Mouse (Mus musculus) midbrain, embryonic 12.5 days (tissue): ENCODE data around the gene Clnk. TPM values are rescaled to one million over a fixed set of nuclear protein-coding genes. Genes with fewer than 3 reads are reported as not detected.

Experiments
- ATAC-seq: fragments of 200-750 bp; cut with Nextera tagmentation; 2 replicates; pipeline ENCODE4 v1.8.0; 2017; ENCODE audit warnings: low read depth, moderate TSS enrichment, moderate library complexity; ENCODE audit not compliant: low FRiP score
- H3K27ac ChIP-seq: fragments of 300-500 bp; sonication (generic); replicated peaks from 2 replicates; pipeline ENCODE4 v1.5.1; 2016; ENCODE audit warnings: mild to moderate bottlenecking
- H3K27me3 ChIP-seq: fragments of 300-500 bp; sonication (generic); 2 replicates; pipeline ENCODE4 v1.6.1; 2016; ENCODE audit warnings: mild to moderate bottlenecking
- H3K36me3 ChIP-seq: fragments of 300-500 bp; sonication (generic); 2 replicates; pipeline ENCODE4 v1.6.1; 2016
- H3K4me1 ChIP-seq: fragments of 300-500 bp; sonication (generic); 2 replicates; pipeline ENCODE4 v1.6.1; 2016
- H3K4me2 ChIP-seq: fragments of 300-500 bp; sonication (generic); replicated peaks from 2 replicates; pipeline ENCODE4 v1.6.1; 2016; ENCODE audit warnings: mild to moderate bottlenecking, moderate library complexity
- H3K4me3 ChIP-seq: fragments of 300-500 bp; sonication (generic); 2 replicates; pipeline ENCODE4 v1.5.1; 2016; ENCODE audit warnings: mild to moderate bottlenecking
- H3K9ac ChIP-seq: fragments of 300-500 bp; sonication (generic); replicated peaks from 2 replicates; pipeline ENCODE4 v1.6.1; 2016; ENCODE audit warnings: mild to moderate bottlenecking, moderate library complexity
- H3K9me3 ChIP-seq: fragments of 300-500 bp; sonication (generic); 2 replicates; pipeline ENCODE4 v1.6.1; 2016; ENCODE audit warnings: mild to moderate bottlenecking
- WGBS: fragments of 180-500 bp; shearing (Covaris S2); methylation state at CpG from one replicate; pipeline ENCODE4 v1.1.7; 2016; 5-methylcytosine and 5-hydroxymethylcytosine counted together
- polyA plus RNA-seq: library from polyadenylated mRNA; unstranded; fragments of >200 nt; fragmentation: Nextera tagmentation; extraction: Ambion mirVana; gene quantifications from 2 replicates; pipeline ENCODE4 v1.2.1, GENCODE M21; 2016

Clnk gene
- polyA plus RNA-seq, 1 experiment from 2014 or later = 0.20 TPM

DNA sequence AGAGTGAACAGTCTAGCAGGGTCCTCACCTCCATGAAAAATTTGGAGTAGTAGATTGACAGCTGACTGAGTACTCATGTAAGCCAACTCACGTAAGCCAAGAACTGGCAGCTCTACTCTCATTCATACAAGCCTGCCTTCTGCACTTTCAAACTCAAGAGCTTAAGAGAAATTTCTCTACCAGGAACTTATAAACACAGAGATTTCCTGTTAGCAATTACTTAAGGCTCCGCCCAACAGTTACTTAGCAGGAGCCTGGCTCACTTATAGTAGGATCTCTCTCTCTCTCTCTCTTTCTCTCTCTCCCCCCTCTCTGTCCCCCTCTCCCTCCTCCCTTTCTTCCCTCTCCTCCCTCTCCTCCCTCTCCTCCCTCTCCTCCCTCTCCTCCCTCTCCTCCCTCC is 32.3 kb downstream of the Clnk start:
- Histone ChIP-seq H3K4me1 (no peaks in the 10 kb centered on the region), H3K27me3 (no peaks in the 10 kb centered on the region), H3K9ac (no peak overlapping the region), H3K9me3 (no peaks in the 10 kb centered on the region), H3K4me2 (no peak overlapping the region), H3K27ac (no peak overlapping the region), H3K36me3 (no peaks in the 10 kb centered on the region), H3K4me3 (no peak overlapping the region)
- 96% methylated on average over 2 of the region's 2 CpGs for WGBS
- ATAC-seq = no peak

DNA sequence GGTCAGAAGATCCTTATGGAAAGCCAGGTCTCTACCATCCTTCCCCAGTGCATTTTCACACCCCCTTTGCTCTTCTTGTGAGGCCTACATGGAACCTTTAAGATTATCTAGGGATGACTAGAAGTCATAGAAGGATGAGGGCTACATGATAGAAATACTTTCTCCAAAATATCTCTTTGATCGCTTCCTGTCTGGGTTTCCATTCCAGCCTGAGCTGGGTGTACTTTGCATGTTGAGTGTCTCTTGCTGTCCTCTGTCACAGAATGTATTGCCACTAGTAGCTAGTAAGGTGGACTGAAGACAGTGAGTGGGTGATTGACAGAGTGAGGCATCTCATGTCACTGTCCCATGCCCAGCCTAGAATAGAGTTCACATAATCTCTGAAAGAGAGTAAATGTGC is 36.6 kb downstream of the Clnk start:
- Histone ChIP-seq H3K4me3 (no peak overlapping the region), H3K9ac (no peak overlapping the region), H3K27ac (no peak overlapping the region), H3K27me3 (no peaks in the 10 kb centered on the region), H3K4me1 (no peaks in the 10 kb centered on the region), H3K4me2 (no peak overlapping the region), H3K36me3 (no peaks in the 10 kb centered on the region), H3K9me3 (no peaks in the 10 kb centered on the region)
- ATAC-seq = no peak
- 93% methylated on average over 1 of the region's 1 CpGs for WGBS

GRCm38 (mm10) chr5:38827310-38827709 is 49.3 kb downstream of the Clnk start:
- no peak overlapping the region for H3K4me3 ChIP-seq
- H3K27me3 ChIP-seq = no peaks in the 10 kb centered on the region
- no peaks in the 10 kb centered on the region for H3K4me1 ChIP-seq
- WGBS = 87% methylated on average over 6 of the region's 6 CpGs
- no peak overlapping the region for H3K27ac ChIP-seq
- H3K4me2 ChIP-seq = no peak overlapping the region
- no peak for ATAC-seq
- H3K9ac ChIP-seq = no peak overlapping the region
- no peaks in the 10 kb centered on the region for H3K36me3 ChIP-seq
- no peaks in the 10 kb centered on the region for H3K9me3 ChIP-seq

GRCm38 (mm10) chr5:38826586-38826985 is 50.0 kb downstream of the Clnk start:
- WGBS = 80% methylated on average over 5 of the region's 5 CpGs

DNA sequence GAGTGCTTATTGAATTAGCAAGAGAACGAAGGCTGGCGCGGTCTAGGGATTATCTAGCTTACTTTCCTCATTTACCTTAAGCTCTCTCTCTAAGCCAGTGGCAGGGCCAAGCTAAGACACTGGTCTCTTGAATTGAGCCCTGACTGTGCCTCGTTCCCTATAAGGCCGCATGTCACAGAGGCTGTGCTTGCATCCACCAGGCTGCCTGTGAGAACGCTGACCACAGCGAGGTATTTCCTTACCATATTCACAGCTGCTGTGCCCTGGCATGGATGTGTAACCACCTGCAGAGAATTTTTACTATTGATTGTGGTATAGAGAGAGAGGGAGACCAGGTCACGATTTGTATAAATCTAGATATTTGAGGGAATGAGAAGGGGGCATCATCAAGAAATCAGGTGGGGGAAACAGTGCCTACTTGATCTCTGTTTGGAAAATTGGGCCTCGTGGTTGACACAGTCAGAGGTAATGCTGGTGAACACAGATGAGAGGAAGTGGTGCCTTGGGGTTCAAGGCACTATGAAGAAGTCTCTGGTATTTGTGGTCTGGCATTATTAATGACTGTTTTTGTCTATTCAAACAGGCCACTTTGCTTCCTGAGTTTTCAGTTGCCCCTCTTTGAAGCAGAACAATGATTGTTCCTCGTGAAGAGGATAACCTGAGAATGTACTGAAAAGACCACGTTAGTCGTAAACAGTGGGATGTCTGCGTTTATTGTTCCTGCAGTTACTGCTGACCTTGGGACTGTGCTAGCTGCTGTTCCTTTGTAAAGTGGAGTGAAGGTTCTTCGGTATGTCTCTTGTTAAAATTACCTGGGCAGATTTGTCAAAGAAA is 52.3 kb downstream of the Clnk start:
- no peaks in the 10 kb centered on the region for H3K36me3 ChIP-seq
- no peaks in the 10 kb centered on the region for H3K9me3 ChIP-seq
- H3K27me3 ChIP-seq = no peaks in the 10 kb centered on the region
- H3K27ac ChIP-seq = no peak overlapping the region
- no peak overlapping the region for H3K4me2 ChIP-seq
- ATAC-seq = no peak
- H3K4me3 ChIP-seq = no peak overlapping the region
- H3K4me1 ChIP-seq = no peaks in the 10 kb centered on the region
- WGBS = 65% methylated on average over 14 of the region's 14 CpGs
- H3K9ac ChIP-seq = no peak overlapping the region

More at GRCm38 (mm10) chr5:38826586-38826985, 50.0 kb downstream of the Clnk start:
- H3K27ac ChIP-seq = no peak overlapping the region
- H3K36me3 ChIP-seq = no peaks in the 10 kb centered on the region
- ATAC-seq = no peak
- H3K4me3 ChIP-seq = no peak overlapping the region
- no peak overlapping the region for H3K4me2 ChIP-seq
- no peaks in the 10 kb centered on the region for H3K9me3 ChIP-seq
- H3K27me3 ChIP-seq = no peaks in the 10 kb centered on the region
- H3K9ac ChIP-seq = no peak overlapping the region
- no peaks in the 10 kb centered on the region for H3K4me1 ChIP-seq

DNA sequence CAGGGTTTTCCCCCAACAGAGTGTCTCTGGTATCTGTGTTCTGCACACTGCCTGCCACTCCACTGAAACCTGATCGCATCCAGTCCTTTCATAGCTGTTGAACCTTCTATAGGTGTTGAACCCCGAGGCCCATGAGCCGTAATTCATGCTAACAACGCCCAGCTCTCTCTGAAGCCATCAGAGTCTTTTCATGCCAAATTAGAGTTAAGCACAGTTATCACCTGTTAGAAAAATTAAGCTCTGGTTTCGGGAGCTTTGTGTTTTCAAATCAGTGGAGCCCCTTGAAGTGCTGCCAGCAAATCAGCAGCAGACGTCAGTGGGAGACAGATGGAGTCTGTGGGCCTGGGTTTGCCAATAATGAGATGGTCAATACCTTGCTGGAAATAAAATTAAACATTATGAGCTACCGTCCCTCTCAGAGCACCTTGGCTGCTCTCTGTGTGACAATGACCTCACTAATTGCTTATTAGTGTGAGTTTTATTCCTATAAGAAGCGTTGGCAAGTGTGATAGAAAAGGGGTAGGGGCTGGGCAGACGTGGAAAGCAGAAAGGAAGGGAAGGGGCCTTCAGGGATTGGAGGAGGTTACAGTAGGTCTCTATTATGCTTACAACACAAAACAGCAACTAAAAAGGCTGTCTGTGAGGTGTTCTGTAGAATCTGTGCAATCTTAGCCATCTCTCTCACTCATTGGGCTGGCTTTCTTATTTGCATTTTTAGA is 63.1 kb downstream of the Clnk start:
- no peaks in the 10 kb centered on the region for H3K27me3 ChIP-seq
- WGBS = 66% methylated on average over 9 of the region's 9 CpGs
- peaks cover 9% of the 10 kb centered on the region for H3K4me1 ChIP-seq
- no peaks in the 10 kb centered on the region for H3K9me3 ChIP-seq
- H3K27ac ChIP-seq = no peak overlapping the region
- no peak overlapping the region for H3K9ac ChIP-seq
- no peak overlapping the region for H3K4me3 ChIP-seq
- no peak overlapping the region for H3K4me2 ChIP-seq
- peak; percentile 59; the same call in 1 of the 2 replicates for ATAC-seq
- no peaks in the 10 kb centered on the region for H3K36me3 ChIP-seq

DNA sequence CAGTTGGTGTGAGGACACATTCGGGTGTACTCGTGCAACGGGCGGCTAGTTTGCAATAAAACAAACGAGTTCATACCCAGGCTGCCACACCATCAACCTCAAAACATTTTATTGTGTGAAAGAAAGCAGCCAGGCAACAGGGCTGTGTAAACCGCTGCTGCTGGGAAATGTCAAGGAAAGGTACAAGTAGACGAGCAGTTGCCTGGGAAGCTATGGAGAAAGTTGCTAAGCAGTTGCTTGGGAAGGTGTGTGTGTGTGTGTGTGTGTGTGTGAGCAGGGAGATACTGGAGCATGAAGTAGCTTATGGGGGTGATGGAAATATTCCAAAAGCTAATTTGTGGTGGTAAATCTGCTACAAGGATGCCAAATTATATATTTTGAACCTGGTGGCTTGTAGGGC is 63.7 kb downstream of the Clnk start:
- ATAC-seq = no peak
- no peaks in the 10 kb centered on the region for H3K36me3 ChIP-seq
- H3K27me3 ChIP-seq = no peaks in the 10 kb centered on the region
- H3K9ac ChIP-seq = no peak overlapping the region
- 81% methylated on average over 7 of the region's 7 CpGs for WGBS
- peaks cover 9% of the 10 kb centered on the region for H3K4me1 ChIP-seq
- no peak overlapping the region for H3K4me3 ChIP-seq
- no peak overlapping the region for H3K27ac ChIP-seq
- H3K4me2 ChIP-seq = no peak overlapping the region
- H3K9me3 ChIP-seq = no peaks in the 10 kb centered on the region

GRCm38 (mm10) chr5:38812386-38812785 is 64.2 kb downstream of the Clnk start:
- Histone ChIP-seq H3K27ac (no peak overlapping the region), H3K4me2 (no peak overlapping the region), H3K9me3 (no peaks in the 10 kb centered on the region), H3K27me3 (no peaks in the 10 kb centered on the region), H3K4me3 (no peak overlapping the region), H3K36me3 (no peaks in the 10 kb centered on the region), H3K9ac (no peak overlapping the region), H3K4me1 (peaks cover 9% of the 10 kb centered on the region)
- WGBS = 41% methylated on average over 7 of the region's 7 CpGs
- no peak for ATAC-seq

GRCm38 (mm10) chr5:38798910-38799309 is 77.7 kb downstream of the Clnk start:
- ATAC-seq = no peak
- Histone ChIP-seq H3K4me2 (no peak overlapping the region), H3K27me3 (no peaks in the 10 kb centered on the region), H3K9me3 (no peaks in the 10 kb centered on the region), H3K36me3 (no peaks in the 10 kb centered on the region), H3K4me3 (no peak overlapping the region), H3K9ac (no peak overlapping the region), H3K4me1 (no peaks in the 10 kb centered on the region; the same call in 1 of the 2 replicates), H3K27ac (no peak overlapping the region)
- WGBS = 88% methylated on average over 7 of the region's 7 CpGs

DNA sequence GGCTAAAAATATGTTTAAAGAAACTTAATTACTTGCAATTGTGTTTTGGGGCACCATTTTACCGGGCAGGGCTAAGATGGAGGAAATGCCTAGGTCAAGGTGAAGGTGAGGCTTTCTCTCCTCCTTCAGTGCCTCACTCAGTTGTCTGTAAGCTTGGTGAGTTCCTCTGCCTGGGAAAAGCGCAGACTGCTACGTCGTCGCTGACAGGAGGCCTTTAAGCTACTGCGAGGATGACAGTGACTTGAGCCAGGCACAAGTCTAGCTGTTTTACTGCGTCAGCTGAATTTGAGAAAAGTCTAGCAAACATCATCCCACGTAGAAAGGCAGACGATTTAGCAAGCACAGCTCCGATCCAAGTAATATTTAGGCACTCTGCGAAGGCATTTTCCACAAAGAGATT is 81.5 kb downstream of the Clnk start:
- ATAC-seq = no peak
- WGBS = 66% methylated on average over 11 of the region's 11 CpGs
- no peak overlapping the region for H3K4me3 ChIP-seq
- no peaks in the 10 kb centered on the region for H3K27me3 ChIP-seq
- no peak overlapping the region for H3K27ac ChIP-seq
- no peak overlapping the region for H3K9ac ChIP-seq
- H3K4me2 ChIP-seq = no peak overlapping the region
- H3K9me3 ChIP-seq = no peaks in the 10 kb centered on the region
- H3K4me1 ChIP-seq = no peaks in the 10 kb centered on the region; the same call in 1 of the 2 replicates
- H3K36me3 ChIP-seq = no peaks in the 10 kb centered on the region

GRCm38 (mm10) chr5:38791116-38791515 is 85.5 kb downstream of the Clnk start:
- ATAC-seq = no peak
- H3K9me3 ChIP-seq = no peaks in the 10 kb centered on the region
- H3K4me3 ChIP-seq = no peak overlapping the region
- H3K4me2 ChIP-seq = no peak overlapping the region
- H3K36me3 ChIP-seq = no peaks in the 10 kb centered on the region
- no peaks in the 10 kb centered on the region for H3K27me3 ChIP-seq
- H3K27ac ChIP-seq = no peak overlapping the region
- H3K9ac ChIP-seq = no peak overlapping the region
- WGBS = 85% methylated on average over 2 of the region's 2 CpGs
- peaks cover 11% of the 10 kb centered on the region for H3K4me1 ChIP-seq

DNA sequence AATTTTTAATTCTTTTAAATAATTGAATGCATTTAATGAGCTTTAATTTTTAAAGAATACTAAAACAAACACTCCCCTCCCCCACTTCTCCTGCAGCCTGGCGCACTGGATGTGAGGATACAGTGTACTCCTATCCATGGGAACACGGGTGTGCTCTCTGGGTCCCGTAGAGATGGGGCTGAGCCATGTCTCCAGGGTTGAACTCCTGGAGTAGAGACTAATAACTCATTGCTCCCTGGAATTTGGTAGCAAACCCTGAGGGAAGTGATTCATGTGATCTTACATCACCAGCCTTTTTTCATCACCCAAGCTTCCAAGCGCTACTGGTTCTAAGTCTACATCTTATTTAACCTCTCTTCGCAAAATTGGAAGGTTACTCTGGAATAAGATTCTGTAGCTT is 87.8 kb downstream of the Clnk start:
- peaks cover 11% of the 10 kb centered on the region for H3K4me1 ChIP-seq
- WGBS = 89% methylated on average over 5 of the region's 5 CpGs
- H3K4me3 ChIP-seq = no peak overlapping the region
- H3K27ac ChIP-seq = no peak overlapping the region
- H3K9me3 ChIP-seq = no peaks in the 10 kb centered on the region
- H3K36me3 ChIP-seq = no peaks in the 10 kb centered on the region
- no peak for ATAC-seq
- H3K9ac ChIP-seq = no peak overlapping the region
- H3K27me3 ChIP-seq = no peaks in the 10 kb centered on the region
- H3K4me2 ChIP-seq = no peak overlapping the region
